Mouse (Mus musculus) embryo, embryonic 10.5 days (tissue): ENCODE results near the gene Zic3.

Experiments used
- DNase-seq: peaks from one replicate; pipeline ENCODE4 v3.0.0-alpha.2; 2015; ENCODE audit warnings: low spot score

The Zic3 gene

GRCm38 (mm10) chrX:58041865-58042264 is 19.4 kb downstream of the Zic3 start:
- no peak for DNase-seq

- DNase-seq = no peak
Observed at GRCm38 (mm10) chrX:58042512-58042911, 20.0 kb downstream of the Zic3 start.
